Mouse (Mus musculus) ES-E14 (cell line): Measurements from ENCODE around the gene Samd13.

Experiments
- CHD2 ChIP-seq: IDR thresholded peaks from 2 replicates; pipeline ENCODE4 v1.6.1; 2014; ENCODE audit warnings: mild to moderate bottlenecking, low read depth, low read length, inconsistent platforms
- ZNF384 ChIP-seq: IDR thresholded peaks from 2 replicates; pipeline ENCODE4 v1.6.1; 2012; ENCODE audit warnings: low read depth, low read length, inconsistent platforms

DNA sequence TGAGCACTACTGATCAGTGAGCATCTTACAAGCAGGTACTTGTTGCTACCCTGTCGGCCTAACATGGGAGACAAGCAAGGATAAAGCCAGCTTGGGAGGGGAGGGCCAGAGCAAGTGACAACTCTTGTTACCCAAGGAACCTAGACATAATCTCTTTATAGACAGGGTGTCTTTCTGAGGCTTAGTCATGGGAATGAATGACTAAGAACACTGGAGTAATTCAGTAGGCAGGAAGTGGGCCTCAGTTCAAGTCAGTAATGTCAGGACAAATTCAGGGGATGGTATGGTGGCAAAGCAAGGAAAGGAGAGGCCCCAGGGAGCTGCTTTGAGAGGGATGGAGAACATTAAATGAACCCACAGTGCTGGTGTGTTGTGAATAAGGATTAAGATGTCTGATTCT is 23.7 kb upstream of the Samd13 start:
- no peak for TF ChIP-seq ZNF384
- no peak for TF ChIP-seq CHD2
